Mouse (Mus musculus): Measurements from ENCODE around the gene Sult1a1.
"Not testable (repeated sequence)": the region's sequence is repeated elsewhere in the genome, so short reads cannot be mapped to it uniquely, and the experiment has no call there.

Gene Sult1a1

DNA sequence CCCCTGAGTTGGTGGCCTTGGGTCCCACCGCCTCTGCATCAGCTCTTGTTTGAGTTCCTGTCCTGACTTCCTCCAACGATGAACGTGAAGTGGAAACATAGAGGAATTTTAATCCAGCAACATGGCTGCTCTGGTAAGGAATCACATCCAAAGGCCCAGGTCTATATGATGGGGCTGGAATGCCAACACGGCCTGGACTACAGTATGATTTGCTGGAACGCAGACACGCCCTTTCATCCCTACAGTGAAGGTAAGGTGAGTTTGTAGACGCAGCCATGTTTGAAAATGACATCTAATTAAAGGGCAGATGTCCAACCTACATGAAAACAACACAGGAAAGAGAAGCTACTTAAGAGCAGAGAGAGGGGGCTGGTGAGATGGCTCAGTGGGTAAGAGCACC, 17.5 kb upstream of the Sult1a1 start:
- Histone ChIP-seq H3K27me3 (ENCODE audit: insufficient read depth, low read length) (no peaks in the 10 kb centered on the region), H3K36me3 (ENCODE audit: insufficient read depth, low read length) (peaks cover 65% of the 10 kb centered on the region), H3K4me1 (replicated peaks; ENCODE audit: low read depth, low read length) (peaks cover 57% of the 10 kb centered on the region), H3K4me3 (replicated peaks; ENCODE audit: low read length) (peak overlapping the region; percentile 98), H3K9me3 (ENCODE audit: low read length) (no peaks in the 10 kb centered on the region)
- TF ChIP-seq CTCF (conservative IDR thresholded peaks at IDR 0.05; ENCODE audit: low read length), result no peak
- TF ChIP-seq POU5F1 (IDR thresholded peaks at IDR 0.05; ENCODE audit: borderline replicate concordance, low read length), result no peak
- TF ChIP-seq NANOG (IDR thresholded peaks at IDR 0.05; ENCODE audit: borderline replicate concordance, low read length), result no peak

DNA sequence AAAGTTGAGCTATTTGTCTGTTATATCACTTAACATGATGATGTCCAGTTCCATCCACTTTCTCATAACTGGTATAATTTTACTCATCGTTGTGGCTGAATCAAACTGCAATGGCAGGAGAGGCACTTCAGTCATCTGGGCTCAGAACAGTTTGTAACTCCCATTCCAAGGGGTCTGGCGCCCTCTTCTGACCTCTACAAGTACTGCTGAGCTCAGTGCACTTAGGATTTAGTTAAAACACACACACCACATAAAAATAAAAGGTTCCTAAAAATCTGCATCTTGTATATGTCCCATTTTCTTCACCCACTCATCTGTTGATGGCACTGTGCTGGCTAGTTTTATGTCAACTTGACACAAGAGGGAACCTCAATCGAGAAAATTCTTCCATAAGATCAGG, 17.0 kb upstream of the Sult1a1 start:
- Histone ChIP-seq H3K36me3 (ENCODE audit: insufficient read depth, low read length) (peaks cover 61% of the 10 kb centered on the region), H3K9me3 (ENCODE audit: low read length) (no peaks in the 10 kb centered on the region), H3K4me3 (replicated peaks; ENCODE audit: low read length) (peak overlapping the region; percentile 98; the same call in 1 of the 2 replicates), H3K4me1 (replicated peaks; ENCODE audit: low read depth, low read length) (peaks cover 54% of the 10 kb centered on the region), H3K27me3 (ENCODE audit: insufficient read depth, low read length) (no peaks in the 10 kb centered on the region)
- no peak for TF ChIP-seq NANOG (IDR thresholded peaks at IDR 0.05; ENCODE audit: borderline replicate concordance, low read length)
- peak; percentile 94 for TF ChIP-seq CTCF (conservative IDR thresholded peaks at IDR 0.05; ENCODE audit: low read length)

DNA sequence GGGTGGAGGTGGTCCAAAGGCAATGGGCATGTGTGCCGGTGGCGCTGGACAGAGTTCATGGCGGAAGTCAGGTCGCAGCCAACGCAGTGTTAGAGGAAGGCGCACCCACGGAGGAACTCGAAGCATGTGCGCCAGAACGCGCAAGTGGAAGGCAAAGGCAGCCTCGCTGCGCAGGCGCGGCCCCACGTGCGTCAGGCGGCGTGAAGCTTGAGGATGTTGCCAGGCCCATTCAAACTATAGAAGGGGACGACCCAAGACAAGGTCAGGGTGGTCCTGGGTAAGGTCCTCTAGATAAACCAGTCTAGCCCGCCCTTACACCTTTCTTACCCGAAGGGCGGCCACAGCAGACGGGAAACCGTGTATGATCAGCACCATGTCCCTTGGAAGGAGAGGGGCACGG, 16.2 kb upstream of the Sult1a1 start:
- Histone ChIP-seq H3K4me3 (replicated peaks; ENCODE audit: low read length) (peak overlapping the region; percentile 66), H3K36me3 (ENCODE audit: insufficient read depth, low read length) (peaks cover 53% of the 10 kb centered on the region), H3K27me3 (ENCODE audit: insufficient read depth, low read length) (no peaks in the 10 kb centered on the region), H3K9me3 (ENCODE audit: low read length) (no peaks in the 10 kb centered on the region), H3K4me1 (replicated peaks; ENCODE audit: low read depth, low read length) (peaks cover 46% of the 10 kb centered on the region)
- TF ChIP-seq NANOG (IDR thresholded peaks at IDR 0.05; ENCODE audit: borderline replicate concordance, low read length) (no peak), POU5F1 (IDR thresholded peaks at IDR 0.05; ENCODE audit: borderline replicate concordance, low read length) (no peak), CTCF (conservative IDR thresholded peaks at IDR 0.05; ENCODE audit: low read length) (no peak)

DNA sequence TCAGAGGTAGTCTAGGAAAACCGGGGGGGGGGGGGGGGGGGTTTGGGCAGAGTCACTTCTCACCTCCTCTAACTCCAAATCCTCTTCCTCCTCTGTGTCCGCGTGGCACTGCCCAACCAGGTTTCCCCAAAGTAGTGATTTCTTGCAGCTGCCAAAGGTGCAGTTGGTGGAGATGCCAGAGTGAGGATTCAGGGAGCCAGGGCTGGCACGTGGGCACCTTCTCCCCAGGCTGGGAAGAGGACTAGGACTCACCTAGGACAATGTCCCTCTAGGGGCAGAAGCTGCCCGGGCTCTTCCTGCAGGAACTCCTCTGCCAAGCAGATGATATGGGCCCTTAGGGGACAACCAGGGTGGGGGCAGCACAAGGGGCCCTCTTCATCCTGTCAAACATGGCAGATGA, 15.4 kb upstream of the Sult1a1 start:
- Histone ChIP-seq H3K36me3 (ENCODE audit: insufficient read depth, low read length) (peaks cover 45% of the 10 kb centered on the region), H3K4me3 (replicated peaks; ENCODE audit: low read length) (peak overlapping the region; percentile 66; the same call in 1 of the 2 replicates), H3K9me3 (ENCODE audit: low read length) (no peaks in the 10 kb centered on the region), H3K27me3 (ENCODE audit: insufficient read depth, low read length) (no peaks in the 10 kb centered on the region), H3K4me1 (replicated peaks; ENCODE audit: low read depth, low read length) (peaks cover 38% of the 10 kb centered on the region)
- TF ChIP-seq CTCF (conservative IDR thresholded peaks at IDR 0.05; ENCODE audit: low read length) (no peak), NANOG (IDR thresholded peaks at IDR 0.05; ENCODE audit: borderline replicate concordance, low read length) (no peak), POU5F1 (IDR thresholded peaks at IDR 0.05; ENCODE audit: borderline replicate concordance, low read length) (no peak)

DNA sequence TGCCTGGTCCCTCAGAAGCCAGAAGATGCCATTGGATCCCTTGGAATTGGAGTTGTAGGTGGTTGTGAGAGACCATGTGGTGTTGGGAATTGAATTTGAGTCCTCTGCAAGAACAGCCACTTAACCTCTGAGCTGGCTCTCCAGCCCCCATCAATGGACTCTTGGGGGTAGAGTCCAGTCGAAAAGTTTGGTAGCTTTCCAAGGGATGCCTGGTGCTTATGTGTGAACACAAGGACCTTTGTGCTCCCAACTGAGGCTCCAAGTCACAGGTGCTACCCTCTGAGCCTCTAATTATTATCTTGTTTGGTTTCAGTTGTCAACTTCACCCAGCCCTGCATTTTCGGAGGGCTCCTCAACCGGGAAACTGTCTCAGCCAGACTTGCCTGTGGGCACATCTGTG, 14.5 kb upstream of the Sult1a1 start:
- no peak overlapping the region for H3K4me3 ChIP-seq (replicated peaks; ENCODE audit: low read length)
- no peak for TF ChIP-seq POU5F1 (IDR thresholded peaks at IDR 0.05; ENCODE audit: borderline replicate concordance, low read length)
- TF ChIP-seq NANOG (IDR thresholded peaks at IDR 0.05; ENCODE audit: borderline replicate concordance, low read length), result no peak
- no peak for TF ChIP-seq CTCF (conservative IDR thresholded peaks at IDR 0.05; ENCODE audit: low read length)
- H3K36me3 ChIP-seq (ENCODE audit: insufficient read depth, low read length), result peaks cover 44% of the 10 kb centered on the region
- no peaks in the 10 kb centered on the region for H3K27me3 ChIP-seq (ENCODE audit: insufficient read depth, low read length)
- H3K9me3 ChIP-seq (ENCODE audit: low read length), result no peaks in the 10 kb centered on the region
- peaks cover 34% of the 10 kb centered on the region for H3K4me1 ChIP-seq (replicated peaks; ENCODE audit: low read depth, low read length)

DNA sequence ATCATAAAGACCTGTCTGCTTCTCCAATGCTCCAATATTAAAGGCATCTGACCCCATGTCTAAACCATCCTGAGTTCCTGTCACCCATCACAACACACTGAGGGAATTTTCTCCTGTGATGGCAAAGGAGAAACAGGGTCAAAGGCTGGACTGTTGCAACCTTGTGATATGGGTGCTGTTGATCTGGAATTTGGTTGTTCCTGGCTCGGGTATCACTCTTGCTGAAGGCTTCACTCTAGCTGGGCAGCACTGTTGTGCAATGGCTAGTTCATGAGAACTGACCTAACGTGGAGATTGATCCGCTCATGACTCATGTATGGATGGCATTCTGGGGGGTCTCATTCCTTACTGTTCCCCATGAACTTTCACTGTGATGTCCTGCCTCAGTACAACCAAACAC, 12.8 kb upstream of the Sult1a1 start:
- H3K4me3 ChIP-seq (replicated peaks; ENCODE audit: low read length), result no peak overlapping the region
- H3K4me1 ChIP-seq (replicated peaks; ENCODE audit: low read depth, low read length), result peaks cover 34% of the 10 kb centered on the region
- H3K36me3 ChIP-seq (ENCODE audit: insufficient read depth, low read length), result peaks cover 44% of the 10 kb centered on the region
- no peaks in the 10 kb centered on the region for H3K27me3 ChIP-seq (ENCODE audit: insufficient read depth, low read length)
- no peaks in the 10 kb centered on the region for H3K9me3 ChIP-seq (ENCODE audit: low read length)
- TF ChIP-seq NANOG (IDR thresholded peaks at IDR 0.05; ENCODE audit: borderline replicate concordance, low read length), result no peak
- TF ChIP-seq CTCF (conservative IDR thresholded peaks at IDR 0.05; ENCODE audit: low read length), result no peak
- no peak for TF ChIP-seq POU5F1 (IDR thresholded peaks at IDR 0.05; ENCODE audit: borderline replicate concordance, low read length)

DNA sequence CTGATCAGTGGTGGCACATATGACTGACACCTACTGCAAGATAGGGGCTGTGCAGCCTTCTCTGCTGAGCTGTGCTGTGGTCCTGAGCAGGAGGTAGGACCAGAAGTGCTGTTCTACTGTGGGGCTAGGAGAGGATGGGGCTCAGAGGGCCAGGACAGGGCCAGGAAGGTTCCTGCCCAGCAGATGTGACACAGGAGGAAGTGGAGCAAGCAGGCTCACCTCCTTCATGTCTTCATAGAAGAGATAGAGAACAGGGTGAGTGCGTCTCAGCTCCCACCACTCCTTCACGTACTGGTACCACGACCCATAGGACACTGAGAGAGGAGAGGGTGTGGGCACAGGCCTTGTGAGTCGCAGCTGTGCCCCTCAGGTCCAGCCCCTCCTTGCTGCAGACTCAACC, 11.9 kb upstream of the Sult1a1 start:
- not testable (repeated sequence) for H3K9me3 ChIP-seq (ENCODE audit: low read length); H3K4me3 ChIP-seq (replicated peaks; ENCODE audit: low read length); H3K27me3 ChIP-seq (ENCODE audit: insufficient read depth, low read length)
- peaks cover 42% of the 10 kb centered on the region for H3K36me3 ChIP-seq (ENCODE audit: insufficient read depth, low read length)
- peaks cover 29% of the 10 kb centered on the region for H3K4me1 ChIP-seq (replicated peaks; ENCODE audit: low read depth, low read length)

DNA sequence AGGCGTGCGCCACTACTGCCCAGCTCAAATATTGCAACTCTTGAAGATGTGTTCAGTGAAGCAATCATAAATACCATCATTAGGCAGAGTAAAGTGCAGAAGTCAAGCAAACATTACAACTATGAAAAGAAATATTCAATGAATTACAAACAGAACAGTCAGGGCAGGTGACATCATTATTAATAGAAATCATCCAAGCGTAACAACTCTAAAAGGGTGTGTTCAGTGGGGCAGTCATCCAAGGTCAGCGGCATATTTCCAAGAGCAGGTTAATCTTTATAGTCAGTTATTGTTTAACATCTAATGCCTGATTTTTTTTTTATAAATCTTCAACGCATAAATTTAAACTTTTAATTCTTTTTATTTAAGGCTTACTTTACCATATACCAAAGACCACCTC, 5.0 kb upstream of the Sult1a1 start:
- TF ChIP-seq POU5F1 (IDR thresholded peaks at IDR 0.05; ENCODE audit: borderline replicate concordance, low read length) (no peak), NANOG (IDR thresholded peaks at IDR 0.05; ENCODE audit: borderline replicate concordance, low read length) (no peak), CTCF (conservative IDR thresholded peaks at IDR 0.05; ENCODE audit: low read length) (no peak)
- Histone ChIP-seq H3K36me3 (ENCODE audit: insufficient read depth, low read length) (peaks cover 23% of the 10 kb centered on the region), H3K9me3 (ENCODE audit: low read length) (no peaks in the 10 kb centered on the region), H3K27me3 (ENCODE audit: insufficient read depth, low read length) (no peaks in the 10 kb centered on the region), H3K4me1 (replicated peaks; ENCODE audit: low read depth, low read length) (peaks cover 17% of the 10 kb centered on the region), H3K4me3 (replicated peaks; ENCODE audit: low read length) (no peak overlapping the region)

DNA sequence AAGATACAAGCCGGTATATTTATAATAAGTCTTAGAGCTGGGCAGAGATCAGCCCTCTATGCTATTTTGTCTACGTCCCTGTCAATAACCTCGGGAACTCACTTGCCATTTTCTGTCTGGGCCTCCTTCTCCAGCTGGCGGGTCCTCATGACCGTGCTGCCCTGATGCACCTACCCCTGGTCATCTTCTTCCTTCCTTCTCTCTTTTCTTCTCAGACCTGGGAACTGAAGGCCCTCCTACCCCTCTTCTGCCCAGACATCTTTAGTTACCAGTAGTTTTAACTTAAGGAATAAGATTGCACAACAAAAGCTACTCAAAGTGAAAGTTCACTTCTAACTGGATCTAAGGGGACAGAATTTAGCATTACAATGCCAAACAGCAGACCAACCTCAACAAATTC, 3.5 kb upstream of the Sult1a1 start:
- peaks cover 37% of the 10 kb centered on the region for H3K36me3 ChIP-seq (ENCODE audit: insufficient read depth, low read length)
- no peak for TF ChIP-seq POU5F1 (IDR thresholded peaks at IDR 0.05; ENCODE audit: borderline replicate concordance, low read length)
- H3K4me3 ChIP-seq (replicated peaks; ENCODE audit: low read length), result no peak overlapping the region
- H3K4me1 ChIP-seq (replicated peaks; ENCODE audit: low read depth, low read length), result peaks cover 17% of the 10 kb centered on the region
- no peaks in the 10 kb centered on the region for H3K9me3 ChIP-seq (ENCODE audit: low read length)
- no peaks in the 10 kb centered on the region for H3K27me3 ChIP-seq (ENCODE audit: insufficient read depth, low read length)

All from E14TG2a.4 (cell line).